Mouse (Mus musculus) liver, embryonic 14.5 days (tissue): ENCODE results near the gene Bclaf3.

Source experiments
- CTCF ChIP-seq: IDR thresholded peaks from 2 replicates; pipeline ENCODE4 v1.5.1; 2016; ENCODE audit warnings: antibody characterized with exemption, low read depth, control low read depth
- EP300 ChIP-seq: IDR thresholded peaks from 2 replicates; pipeline ENCODE4 v1.6.1; 2016; ENCODE audit warnings: antibody characterized with exemption, low read depth

DNA sequence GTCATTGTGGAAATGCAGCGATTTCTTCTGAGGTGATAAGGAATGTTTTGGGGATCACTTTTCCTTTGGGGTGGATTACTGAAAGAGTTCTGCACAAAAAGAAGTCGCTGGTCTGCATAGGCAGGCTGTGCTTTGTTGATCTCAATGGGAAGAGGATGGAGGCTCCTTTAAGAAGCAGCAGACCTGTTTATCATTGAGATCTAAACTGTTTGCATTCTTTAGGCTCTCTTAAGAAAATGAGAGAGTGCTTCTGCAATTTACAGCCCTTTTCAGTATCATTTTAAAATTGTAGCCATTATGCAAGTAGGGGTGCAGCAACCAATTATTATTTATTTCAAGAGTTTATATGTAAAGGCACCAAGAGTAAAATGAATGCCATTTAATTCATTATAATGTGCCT lies 102.7 kb downstream of the Bclaf3 start:
- TF ChIP-seq CTCF (no peak), EP300 (no peak)
